Mouse (Mus musculus) neural tube, embryonic 15.5 days (tissue): ENCODE data around the gene S100a7a. TPM values are rescaled to one million over a fixed set of nuclear protein-coding genes. Genes with fewer than 3 reads are reported as not detected.

ENCODE experiments used
- ATAC-seq: fragments of 200-750 bp; cut with Nextera tagmentation; 2 replicates; pipeline ENCODE4 v1.8.0; 2017; ENCODE audit warnings: mild to moderate bottlenecking, moderate TSS enrichment, moderate library complexity; ENCODE audit not compliant: low FRiP score
- H3K27ac ChIP-seq: fragments of 300-500 bp; sonication (generic); replicated peaks from 2 replicates; pipeline ENCODE4 v1.5.1; 2015; ENCODE audit warnings: mild to moderate bottlenecking, inconsistent platforms
- H3K27me3 ChIP-seq: fragments of 300-500 bp; sonication (generic); replicated peaks from 2 replicates; pipeline ENCODE4 v1.6.1; 2015; ENCODE audit warnings: inconsistent platforms
- H3K36me3 ChIP-seq: fragments of 300-500 bp; sonication (generic); 2 replicates; pipeline ENCODE4 v1.6.1; 2015; ENCODE audit warnings: inconsistent platforms
- H3K4me1 ChIP-seq: fragments of 300-500 bp; sonication (generic); 2 replicates; pipeline ENCODE4 v1.6.1; 2015; ENCODE audit warnings: inconsistent platforms
- H3K4me2 ChIP-seq: fragments of 300-500 bp; sonication (generic); 2 replicates; pipeline ENCODE4 v1.6.1; 2015; ENCODE audit warnings: inconsistent platforms, mild to moderate bottlenecking, moderate library complexity
- H3K4me3 ChIP-seq: fragments of 300-500 bp; sonication (generic); replicated peaks from 2 replicates; pipeline ENCODE4 v1.5.1; 2015; ENCODE audit warnings: mild to moderate bottlenecking, inconsistent platforms
- H3K9ac ChIP-seq: fragments of 300-500 bp; sonication (generic); replicated peaks from 2 replicates; pipeline ENCODE4 v1.6.1; 2015; ENCODE audit warnings: mild to moderate bottlenecking, inconsistent platforms
- H3K9me3 ChIP-seq: fragments of 300-500 bp; sonication (generic); replicated peaks from 2 replicates; pipeline ENCODE4 v1.6.1; 2016; ENCODE audit warnings: inconsistent platforms
- WGBS: fragments of 180-500 bp; shearing (Covaris S2); methylation state at CpG from one replicate; pipeline ENCODE4 v1.1.7; 2015; ENCODE audit warnings: mixed read lengths; 5-methylcytosine and 5-hydroxymethylcytosine counted together
- polyA plus RNA-seq: library from polyadenylated mRNA; unstranded; fragments of >200 nt; fragmentation: Nextera tagmentation; extraction: Ambion mirVana; gene quantifications from 2 replicates; pipeline ENCODE4 v1.2.1, GENCODE M21; 2015

Gene S100a7a
- polyA plus RNA-seq, 1 experiment from 2014 or later = not detected

GRCm38 (mm10) chr3:90614148-90614530, 39.7 kb upstream of the S100a7a start:
- Histone ChIP-seq H3K36me3 (no peaks in the 10 kb centered on the region), H3K9me3 (no peaks in the 10 kb centered on the region), H3K27me3 (peaks cover 5% of the 10 kb centered on the region; the same call in 1 of the 2 replicates), H3K4me3 (no peak overlapping the region), H3K9ac (no peak overlapping the region), H3K27ac (no peak overlapping the region), H3K4me1 (peaks cover 5% of the 10 kb centered on the region), H3K4me2 (no peak overlapping the region)
- no peak for ATAC-seq
- WGBS = 81% methylated on average over 6 of the region's 6 CpGs

GRCm38 (mm10) chr3:90614611-90615251, 39.1 kb upstream of the S100a7a start:
- Histone ChIP-seq H3K4me3 (no peak overlapping the region), H3K27ac (no peak overlapping the region), H3K36me3 (no peaks in the 10 kb centered on the region), H3K9me3 (no peaks in the 10 kb centered on the region), H3K9ac (no peak overlapping the region), H3K27me3 (peaks cover 5% of the 10 kb centered on the region; the same call in 1 of the 2 replicates), H3K4me2 (no peak overlapping the region), H3K4me1 (peaks cover 5% of the 10 kb centered on the region)
- ATAC-seq = no peak
- 83% methylated on average over 11 of the region's 11 CpGs for WGBS

- H3K4me2 ChIP-seq = no peak overlapping the region
- H3K27me3 ChIP-seq = peaks cover 5% of the 10 kb centered on the region; the same call in 1 of the 2 replicates
- no peaks in the 10 kb centered on the region for H3K9me3 ChIP-seq
- H3K27ac ChIP-seq = no peak overlapping the region
- no peak overlapping the region for H3K9ac ChIP-seq
- H3K36me3 ChIP-seq = no peaks in the 10 kb centered on the region
- H3K4me1 ChIP-seq = peaks cover 5% of the 10 kb centered on the region
- WGBS = 16% methylated on average over 7 of the region's 7 CpGs
- H3K4me3 ChIP-seq = no peak overlapping the region
- 0 out of 2 replicates have a peak, but pooled peaks have one; percentile 48 for ATAC-seq
Observed at GRCm38 (mm10) chr3:90615415-90615814, 38.4 kb upstream of the S100a7a start.

- no peak for ATAC-seq
- Histone ChIP-seq H3K4me2 (no peak overlapping the region), H3K36me3 (no peaks in the 10 kb centered on the region), H3K27me3 (peaks cover 5% of the 10 kb centered on the region; the same call in 1 of the 2 replicates), H3K9me3 (no peaks in the 10 kb centered on the region), H3K4me3 (no peak overlapping the region), H3K27ac (no peak overlapping the region), H3K9ac (no peak overlapping the region), H3K4me1 (peaks cover 5% of the 10 kb centered on the region)
- WGBS = 82% methylated on average over 1 of the region's 1 CpGs
Observed at GRCm38 (mm10) chr3:90615911-90616310, 37.9 kb upstream of the S100a7a start.

- H3K36me3 ChIP-seq = no peaks in the 10 kb centered on the region
- peaks cover 5% of the 10 kb centered on the region for H3K4me1 ChIP-seq
- WGBS = 21% methylated on average over 1 of the region's 1 CpGs
- no peak overlapping the region for H3K4me3 ChIP-seq
- H3K4me2 ChIP-seq = no peak overlapping the region
- H3K9me3 ChIP-seq = no peaks in the 10 kb centered on the region
- no peak overlapping the region for H3K27ac ChIP-seq
- no peak overlapping the region for H3K9ac ChIP-seq
- peaks cover 5% of the 10 kb centered on the region; the same call in 1 of the 2 replicates for H3K27me3 ChIP-seq
- ATAC-seq = no peak
Observed at GRCm38 (mm10) chr3:90617586-90617985, 36.2 kb upstream of the S100a7a start.

GRCm38 (mm10) chr3:90621552-90621951, 32.3 kb upstream of the S100a7a start:
- 69% methylated on average over 7 of the region's 7 CpGs for WGBS
- Histone ChIP-seq H3K27me3 (no peaks in the 10 kb centered on the region), H3K9ac (no peak overlapping the region), H3K4me1 (peaks cover 13% of the 10 kb centered on the region), H3K4me2 (no peak overlapping the region), H3K27ac (no peak overlapping the region), H3K36me3 (no peaks in the 10 kb centered on the region), H3K9me3 (no peaks in the 10 kb centered on the region), H3K4me3 (no peak overlapping the region)
- ATAC-seq = no peak

GRCm38 (mm10) chr3:90623435-90624071, 30.3 kb upstream of the S100a7a start:
- Histone ChIP-seq H3K36me3 (no peaks in the 10 kb centered on the region), H3K4me3 (no peak overlapping the region), H3K27ac (peak overlapping the region; percentile 39), H3K9me3 (no peaks in the 10 kb centered on the region), H3K9ac (no peak overlapping the region), H3K27me3 (no peaks in the 10 kb centered on the region), H3K4me1 (peaks cover 13% of the 10 kb centered on the region), H3K4me2 (no peak overlapping the region)
- WGBS = 7% methylated on average over 2 of the region's 2 CpGs
- peak; percentile 41; the same call in 1 of the 2 replicates for ATAC-seq

- no peak overlapping the region for H3K4me3 ChIP-seq
- H3K4me1 ChIP-seq = peaks cover 13% of the 10 kb centered on the region
- H3K9me3 ChIP-seq = no peaks in the 10 kb centered on the region
- H3K36me3 ChIP-seq = no peaks in the 10 kb centered on the region
- H3K27me3 ChIP-seq = no peaks in the 10 kb centered on the region
- no peak overlapping the region for H3K9ac ChIP-seq
- H3K27ac ChIP-seq = no peak overlapping the region
- WGBS = 77% methylated on average over 5 of the region's 5 CpGs
- no peak overlapping the region for H3K4me2 ChIP-seq
- no peak for ATAC-seq
Observed at GRCm38 (mm10) chr3:90625496-90625895, 28.3 kb upstream of the S100a7a start.

- no peak for ATAC-seq
- H3K4me3 ChIP-seq = no peak overlapping the region
- no peaks in the 10 kb centered on the region for H3K27me3 ChIP-seq
- 83% methylated on average over 9 of the region's 9 CpGs for WGBS
- peaks cover 13% of the 10 kb centered on the region for H3K4me1 ChIP-seq
- H3K9ac ChIP-seq = no peak overlapping the region
- no peak overlapping the region for H3K4me2 ChIP-seq
- no peak overlapping the region for H3K27ac ChIP-seq
- H3K36me3 ChIP-seq = no peaks in the 10 kb centered on the region
- no peaks in the 10 kb centered on the region for H3K9me3 ChIP-seq
Observed at GRCm38 (mm10) chr3:90626266-90627021, 27.4 kb upstream of the S100a7a start.

GRCm38 (mm10) chr3:90627366-90627765, 26.5 kb upstream of the S100a7a start:
- 94% methylated on average over 5 of the region's 5 CpGs for WGBS
- Histone ChIP-seq H3K27me3 (no peaks in the 10 kb centered on the region), H3K36me3 (no peaks in the 10 kb centered on the region), H3K4me1 (peaks cover 13% of the 10 kb centered on the region), H3K9ac (no peak overlapping the region), H3K9me3 (no peaks in the 10 kb centered on the region), H3K4me3 (no peak overlapping the region), H3K27ac (no peak overlapping the region), H3K4me2 (no peak overlapping the region)
- no peak for ATAC-seq

GRCm38 (mm10) chr3:90627807-90628206, 26.0 kb upstream of the S100a7a start:
- H3K9me3 ChIP-seq = no peaks in the 10 kb centered on the region
- H3K9ac ChIP-seq = no peak overlapping the region
- WGBS = 63% methylated on average over 4 of the region's 4 CpGs
- H3K4me1 ChIP-seq = peaks cover 13% of the 10 kb centered on the region
- no peak for ATAC-seq
- no peak overlapping the region for H3K4me3 ChIP-seq
- no peaks in the 10 kb centered on the region for H3K27me3 ChIP-seq
- H3K27ac ChIP-seq = no peak overlapping the region
- no peaks in the 10 kb centered on the region for H3K36me3 ChIP-seq
- H3K4me2 ChIP-seq = no peak overlapping the region
